Mouse (Mus musculus): ENCODE measurements around the gene Syne1.

Gene Syne1

GRCm38 (mm10) chr10:5305555-5305954, 245.7 kb downstream of the Syne1 start:
- no peak for DNase-seq (ENCODE audit: low spot score in 2 of 2)

GRCm38 (mm10) chr10:5295291-5295891, 255.9 kb downstream of the Syne1 start:
- no peak for DNase-seq (ENCODE audit: low spot score in 2 of 2)

DNA sequence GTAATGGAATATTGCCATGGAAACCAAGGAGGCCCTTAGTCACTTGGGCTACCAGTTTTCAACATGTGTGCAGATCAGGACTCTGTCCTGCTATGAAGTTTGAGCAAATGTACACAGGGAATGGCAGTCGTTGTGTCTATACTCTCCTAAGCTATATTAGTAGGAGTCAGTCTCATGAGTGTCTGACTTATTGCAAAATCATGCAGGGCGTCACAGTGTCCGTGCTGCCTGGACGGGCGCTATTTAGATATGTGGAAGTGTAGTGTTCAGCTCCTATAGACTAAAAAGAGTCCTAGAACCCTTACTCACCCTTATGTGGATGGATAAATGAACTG, 261.7 kb downstream of the Syne1 start:
- DNase-seq (ENCODE audit: low spot score in 2 of 2) = no peak

DNA sequence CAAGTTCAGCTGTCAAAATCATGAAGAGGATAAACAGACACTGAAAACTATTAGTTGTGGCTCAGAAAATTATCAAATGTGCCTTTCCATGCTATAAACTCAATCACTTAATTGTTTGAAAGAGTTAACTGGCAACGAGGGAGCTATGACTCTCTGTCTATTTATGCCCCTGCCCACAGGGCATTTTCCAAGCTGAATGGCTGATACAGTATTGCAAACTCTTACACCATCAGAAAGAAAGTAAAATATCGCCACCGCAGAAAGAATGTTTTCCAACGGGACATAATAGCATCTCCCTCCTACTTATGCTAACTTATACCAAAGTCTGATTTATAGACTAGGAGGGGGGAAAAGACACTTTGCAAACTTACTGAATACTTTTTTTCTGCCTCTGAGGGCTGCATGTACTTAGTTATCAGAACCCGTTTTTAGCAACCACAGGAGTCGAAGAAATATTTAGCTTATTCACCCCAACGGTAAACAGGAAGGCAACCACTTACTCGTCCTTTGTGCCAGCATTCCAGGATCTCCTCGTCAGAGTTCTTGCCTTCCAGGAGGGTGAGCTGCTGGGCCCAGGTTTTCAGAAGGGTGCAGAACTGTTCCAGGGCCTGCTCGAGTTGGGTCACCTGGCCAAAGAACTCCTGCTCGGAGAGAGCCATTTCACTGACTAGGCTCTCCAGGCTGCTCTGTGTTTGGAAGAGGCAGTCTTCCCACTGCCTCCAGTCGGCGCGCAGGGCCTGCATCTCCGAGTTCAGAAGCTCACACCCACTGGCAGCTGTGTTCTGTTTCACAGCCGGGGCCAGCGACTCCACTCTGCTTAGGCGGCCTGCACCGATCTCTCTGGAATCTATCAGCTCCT, 262.3 kb downstream of the Syne1 start:
- DNase-seq (ENCODE audit: low spot score in 2 of 2) = no peak

DNA sequence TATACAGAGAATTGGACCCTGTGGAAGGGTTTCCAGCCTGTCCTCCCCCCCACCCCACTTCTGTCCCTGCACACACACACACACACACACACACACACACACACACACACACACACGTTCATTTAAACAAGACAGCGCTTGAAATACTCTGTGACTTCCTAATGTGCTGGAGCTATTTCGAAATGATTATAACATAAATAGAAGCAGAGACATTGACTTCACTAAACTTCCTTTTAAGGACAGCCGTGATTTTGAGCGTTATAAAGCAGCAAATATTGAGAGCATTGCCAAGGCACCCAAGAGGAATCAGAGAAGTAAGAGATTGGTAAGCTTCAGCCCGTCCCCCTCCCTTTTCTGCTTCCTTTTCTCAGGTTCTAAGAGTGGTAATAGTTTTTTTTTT, 263.0 kb downstream of the Syne1 start:
- DNase-seq (ENCODE audit: low spot score in 2 of 2) = no peak

GRCm38 (mm10) chr10:5275769-5276168, 275.5 kb downstream of the Syne1 start:
- DNase-seq (ENCODE audit: low spot score in 2 of 2) = no peak

DNA sequence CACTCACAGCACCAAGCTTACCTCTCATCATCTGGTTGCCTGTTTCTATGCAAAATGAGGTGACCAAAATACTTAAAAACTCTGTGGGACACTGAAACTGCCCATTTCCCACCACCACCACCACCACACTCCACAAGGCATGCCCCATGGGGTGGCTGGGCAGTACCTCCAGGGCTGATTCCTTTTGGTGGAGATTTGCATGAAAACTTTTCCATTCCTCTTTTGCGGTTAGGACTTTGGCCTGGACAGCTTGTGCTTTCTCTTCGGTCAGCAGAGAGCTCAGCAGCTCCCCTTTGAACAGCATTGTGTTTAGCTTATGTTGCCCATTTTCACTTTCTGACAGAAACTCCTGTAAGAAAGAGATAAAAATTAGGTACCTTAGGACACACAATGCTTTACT, 280.6 kb downstream of the Syne1 start:
- no peak for DNase-seq (ENCODE audit: low spot score in 2 of 2)

DNA sequence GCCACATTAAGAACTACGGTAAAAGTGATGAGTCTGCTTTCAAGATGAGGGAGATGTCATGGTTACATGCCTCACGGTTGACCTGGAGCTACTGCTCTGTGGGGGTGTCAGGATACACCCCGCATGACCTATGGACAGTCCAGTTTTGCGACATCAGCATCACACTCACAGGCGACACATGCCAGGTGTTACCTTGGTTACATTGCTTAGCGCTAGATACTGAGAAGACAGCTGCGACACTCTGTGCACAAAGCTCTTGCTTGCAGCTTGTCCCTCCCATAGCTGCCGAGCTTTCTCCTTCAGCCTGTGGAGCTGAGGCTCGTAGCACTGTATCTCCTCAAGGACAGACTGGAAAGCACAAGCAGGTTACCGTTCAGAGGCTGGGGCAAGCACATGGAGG, 286.9 kb downstream of the Syne1 start:
- DNase-seq (ENCODE audit: low spot score in 2 of 2) = no peak

DNA sequence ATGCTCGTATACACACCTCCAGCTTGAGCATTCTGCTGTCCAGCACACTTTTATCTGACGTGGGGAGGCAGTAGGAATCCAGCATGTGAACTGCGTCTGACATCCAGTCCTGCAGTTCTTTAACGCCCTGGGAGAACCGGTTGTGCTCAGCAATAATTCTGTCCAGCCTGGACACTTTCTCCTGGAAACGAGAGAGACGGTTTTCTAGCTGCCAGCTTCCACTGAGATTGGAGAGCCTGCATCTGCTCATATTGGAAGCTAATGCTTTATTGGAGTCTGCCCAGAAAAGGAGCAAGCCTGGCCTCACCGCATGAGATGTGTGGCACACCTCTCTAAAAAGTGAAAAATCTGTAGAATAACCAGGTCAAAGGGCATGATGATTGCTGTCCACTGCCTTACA, 288.6 kb downstream of the Syne1 start:
- DNase-seq (ENCODE audit: low spot score in 2 of 2) = no peak

DNA sequence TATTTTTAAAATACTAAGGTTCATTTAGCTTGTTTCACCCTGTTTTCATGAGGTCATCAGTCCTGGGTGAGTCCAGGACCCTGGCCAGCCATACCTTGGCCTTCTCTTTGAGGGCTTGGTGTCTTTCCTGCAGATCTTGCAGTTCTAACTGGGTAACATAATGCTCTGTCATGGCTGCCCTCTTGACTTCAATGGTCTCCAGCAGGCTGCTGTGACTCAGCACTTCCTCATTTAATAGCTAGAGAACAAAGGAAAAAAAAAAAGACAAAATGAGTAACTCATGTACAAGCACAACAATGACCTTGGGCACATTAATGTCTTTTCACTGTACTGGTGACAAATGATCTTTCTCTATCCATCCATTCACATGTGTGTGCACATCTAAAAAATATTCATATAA, 294.6 kb downstream of the Syne1 start:
- no peak for DNase-seq (ENCODE audit: low spot score in 2 of 2)

DNA sequence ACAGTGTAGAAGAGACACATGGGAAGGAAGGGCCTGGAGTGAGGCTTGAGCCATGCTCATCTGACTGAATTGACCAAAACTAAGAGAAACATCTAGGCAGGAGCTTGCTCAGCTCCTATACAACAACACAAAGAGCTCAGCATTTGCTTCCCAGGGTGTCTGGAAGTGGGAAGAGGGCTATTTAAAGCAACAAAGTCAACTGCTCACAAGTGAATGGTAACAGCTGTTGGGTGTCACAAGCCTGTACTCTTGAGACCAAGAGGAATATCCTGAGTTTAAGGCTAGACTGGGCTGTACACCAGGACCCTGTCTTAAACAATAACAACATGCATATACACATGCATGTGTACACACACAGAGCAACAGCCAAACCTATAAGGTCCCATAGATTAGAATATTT, 297.5 kb downstream of the Syne1 start:
- DNase-seq (ENCODE audit: low spot score in 2 of 2) = no peak

GRCm38 (mm10) chr10:5250702-5251101, 300.6 kb downstream of the Syne1 start:
- DNase-seq (ENCODE audit: low spot score in 2 of 2) = no peak

GRCm38 (mm10) chr10:5239680-5240079, 311.6 kb downstream of the Syne1 start:
- DNase-seq (ENCODE audit: low spot score in 2 of 2) = no peak

- DNase-seq (ENCODE audit: low spot score in 2 of 2) = no peak
These were observed 314.4 kb downstream of the Syne1 start for GRCm38 (mm10) chr10:5236926-5237325.

DNA sequence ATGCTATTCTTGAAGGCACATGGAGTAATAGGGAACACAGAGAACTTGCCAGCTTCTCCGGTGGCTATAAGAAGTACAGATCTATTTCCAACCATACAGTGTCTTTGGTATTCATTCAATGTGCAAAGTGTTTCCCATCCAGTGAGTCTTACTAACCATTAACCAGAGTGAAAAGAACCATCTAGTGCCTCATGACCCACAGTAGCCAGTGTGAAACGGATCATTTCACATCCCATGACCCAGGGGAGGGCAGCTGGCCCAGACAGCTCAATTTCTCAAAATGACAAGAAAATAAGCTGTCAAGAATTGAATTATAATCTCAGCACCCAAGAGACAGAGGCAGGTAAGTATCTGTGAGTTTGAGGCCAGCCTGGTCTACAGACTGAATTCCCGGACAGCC, 315.1 kb downstream of the Syne1 start:
- DNase-seq (ENCODE audit: low spot score in 2 of 2) = no peak

GRCm38 (mm10) chr10:5234721-5235501, 316.4 kb downstream of the Syne1 start:
- DNase-seq (ENCODE audit: low spot score in 2 of 2) = no peak

- DNase-seq (ENCODE audit: low spot score in 2 of 2) = no peak
These were observed 322.2 kb downstream of the Syne1 start for GRCm38 (mm10) chr10:5229129-5229528.

DNA sequence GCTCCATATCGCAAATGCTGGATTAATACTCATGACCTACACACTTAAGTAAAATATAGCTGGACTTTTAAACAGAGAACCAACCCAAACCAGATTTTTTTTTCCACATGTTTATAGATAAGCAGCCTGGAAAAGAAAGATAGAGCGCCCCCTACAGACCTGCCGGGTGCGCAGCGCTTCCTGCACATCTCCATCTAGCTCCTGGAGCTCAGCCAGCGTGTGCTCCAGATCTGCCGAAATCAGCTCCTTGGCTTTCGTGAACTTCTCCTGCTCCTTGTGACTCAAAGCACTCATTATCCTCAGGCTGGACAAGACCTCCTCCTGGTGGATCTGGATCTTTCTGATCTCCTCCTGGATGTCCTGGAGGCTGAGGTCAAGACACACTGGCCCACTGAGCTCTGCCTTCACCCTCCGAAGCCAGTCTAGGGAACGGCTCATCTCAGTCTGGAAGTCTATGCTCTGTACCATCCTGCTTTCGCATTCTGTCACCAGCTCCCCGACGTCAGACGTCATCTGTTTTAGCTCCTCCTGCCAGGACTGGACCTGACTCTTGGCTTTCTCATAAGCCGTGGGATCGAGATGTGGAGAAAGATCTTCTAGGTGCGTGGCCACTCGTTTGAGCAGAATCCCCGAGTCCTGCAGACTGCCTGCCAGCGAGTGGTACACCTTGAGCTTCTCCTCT, 323.7 kb downstream of the Syne1 start:
- peak in 1 of 2 experiments; percentile 44 for DNase-seq (ENCODE audit: low spot score in 2 of 2)

- DNase-seq (ENCODE audit: low spot score in 2 of 2) = no peak
These were observed 335.3 kb downstream of the Syne1 start for GRCm38 (mm10) chr10:5215943-5216342.

- DNase-seq (ENCODE audit: low spot score in 2 of 2) = no peak
These were observed 343.2 kb downstream of the Syne1 start for GRCm38 (mm10) chr10:5207905-5208641.

- no peak for DNase-seq (ENCODE audit: low spot score in 2 of 2)
These were observed 345.3 kb downstream of the Syne1 start for GRCm38 (mm10) chr10:5205977-5206376.

All from spleen, postnatal 10 days (tissue).